Mouse (Mus musculus): ENCODE results near the gene Chka. TPM values are rescaled to one million over a fixed set of nuclear protein-coding genes. Genes with fewer than 3 reads are reported as not detected.

The Chka gene
- total RNA-seq, 2 experiments from 2014 or later = 1.4 to 3.0 TPM

- DNase-seq (ENCODE audit: low spot score) = no peak
Measured at GRCm38 (mm10) chr19:3882214-3882613, 30.6 kb downstream of the Chka start.

GRCm38 (mm10) chr19:3884325-3884990 is 32.9 kb downstream of the Chka start:
- DNase-seq (ENCODE audit: low spot score) = no peak

GRCm38 (mm10) chr19:3889096-3889495 is 37.5 kb downstream of the Chka start:
- no peak for DNase-seq (ENCODE audit: low spot score)

GRCm38 (mm10) chr19:3890181-3890580 is 38.6 kb downstream of the Chka start:
- no peak for DNase-seq (ENCODE audit: low spot score)

GRCm38 (mm10) chr19:3893545-3894116 is 42.1 kb downstream of the Chka start:
- no peak for DNase-seq (ENCODE audit: low spot score)

- DNase-seq (ENCODE audit: low spot score) = no peak
Measured at GRCm38 (mm10) chr19:3894294-3894693, 42.7 kb downstream of the Chka start.

GRCm38 (mm10) chr19:3895171-3895631 is 43.6 kb downstream of the Chka start:
- DNase-seq (ENCODE audit: low spot score) = no peak

- DNase-seq (ENCODE audit: low spot score) = no peak
Measured at GRCm38 (mm10) chr19:3896208-3896607, 44.6 kb downstream of the Chka start.

GRCm38 (mm10) chr19:3897557-3897956 is 46.0 kb downstream of the Chka start:
- DNase-seq (ENCODE audit: low spot score) = no peak

- DNase-seq (ENCODE audit: low spot score) = no peak
Measured at GRCm38 (mm10) chr19:3898952-3899351, 47.4 kb downstream of the Chka start.

GRCm38 (mm10) chr19:3899618-3900017 is 48.0 kb downstream of the Chka start:
- no peak for DNase-seq (ENCODE audit: low spot score)

GRCm38 (mm10) chr19:3902966-3903365 is 51.4 kb downstream of the Chka start:
- no peak for DNase-seq (ENCODE audit: low spot score)

GRCm38 (mm10) chr19:3903648-3904362 is 52.2 kb downstream of the Chka start:
- no peak for DNase-seq (ENCODE audit: low spot score)

- no peak for DNase-seq (ENCODE audit: low spot score)
Measured at GRCm38 (mm10) chr19:3904363-3904675, 52.7 kb downstream of the Chka start.

GRCm38 (mm10) chr19:3905261-3905969 is 53.8 kb downstream of the Chka start:
- peak; percentile 37 for DNase-seq (ENCODE audit: low spot score)

- no peak for DNase-seq (ENCODE audit: low spot score)
Measured at GRCm38 (mm10) chr19:3906326-3906725, 54.8 kb downstream of the Chka start.

GRCm38 (mm10) chr19:3906795-3907786 is 55.5 kb downstream of the Chka start, which contains the start of gene Tcirg1:
Gene Tcirg1 (minus strand): TSS chr19:3907133.
- peak; percentile 76 for DNase-seq (ENCODE audit: low spot score)

GRCm38 (mm10) chr19:3907876-3908660 is 56.5 kb downstream of the Chka start:
- DNase-seq (ENCODE audit: low spot score) = no peak

- DNase-seq (ENCODE audit: low spot score) = no peak
Measured at GRCm38 (mm10) chr19:3910206-3910605, 58.6 kb downstream of the Chka start.

Data from gastrocnemius, adult 18-20 months (tissue).